Mouse (Mus musculus): ENCODE data around the gene Trmt10b. TPM values are rescaled to one million over a fixed set of nuclear protein-coding genes. Genes with fewer than 3 reads are reported as not detected.

Gene Trmt10b
- 9.6 and 9.9 TPM in 2 replicates for total RNA-seq (2012; rRNA removed)
- 10 to 100 TPM in 1 of 2 experiments, not detected in 1; 19.7 TPM for polyA plus RNA-seq (2012; ENCODE audit: insufficient read depth in 1 of 2, insufficient read length in 2 of 2, low read depth in 1 of 2, low replicate concordance in 2 of 2, missing spikeins in 1 of 2)

- H3K27ac ChIP-seq (ENCODE audit: control insufficient read depth, low read depth, low read length), result no peak within 1 kb of the TSS
- peak within 1 kb of the TSS; percentile 73 for H3K9ac ChIP-seq (ENCODE audit: control insufficient read depth, low read depth, low read length, poor library complexity, severe bottlenecking)
- peak within 1 kb of the TSS; percentile 95 for H3K4me3 ChIP-seq (ENCODE audit: control insufficient read depth in 1 of 2, insufficient read depth in 1 of 2, low read depth in 2 of 2, low read length in 2 of 2)
- no peaks in the 10 kb centered on the region for H3K9me3 ChIP-seq (replicated peaks; ENCODE audit: insufficient read depth, low read length)
- no peaks in the 10 kb centered on the region for H3K27me3 ChIP-seq (ENCODE audit: control insufficient read depth in 1 of 2, insufficient read depth in 2 of 2, low read length in 2 of 2)
- peak; percentile 90 for DNase-seq (ENCODE audit: low read depth, low spot score)
- H3K36me3 ChIP-seq (ENCODE audit: control insufficient read depth in 1 of 2, insufficient read depth in 2 of 2, low read length in 2 of 2), result no peaks in the 10 kb centered on the region; a peak in 1 of 4 replicates
- H3K79me2 ChIP-seq (ENCODE audit: control insufficient read depth, insufficient read depth, low read length, poor library complexity), result no peaks in the 10 kb centered on the region; the same call in 1 of the 2 replicates
- H3K4me1 ChIP-seq (ENCODE audit: control insufficient read depth in 1 of 2, insufficient read depth in 2 of 2, low read length in 2 of 2), result no peaks in the 10 kb centered on the region
- TF ChIP-seq JUND (IDR thresholded peaks at IDR 0.05; ENCODE audit: low read depth, low read length), result no peak
- no peak for TF ChIP-seq TCF12 (IDR thresholded peaks at IDR 0.05; ENCODE audit: low read depth, low read length)
- no peak for TF ChIP-seq SMC3 (IDR thresholded peaks at IDR 0.05; ENCODE audit: low read depth, low read length)
- TF ChIP-seq HCFC1 (IDR thresholded peaks at IDR 0.05; ENCODE audit: low read depth, low read length), result peak; percentile 100
- no peak for TF ChIP-seq UBTF (IDR thresholded peaks at IDR 0.05; ENCODE audit: borderline replicate concordance, insufficient read depth, low read depth, low read length)
- TF ChIP-seq MYC (IDR thresholded peaks at IDR 0.05; ENCODE audit: low read depth, low read length), result peak; percentile 30; the same call in 1 of the 2 replicates
- TF ChIP-seq ZC3H11A (IDR thresholded peaks at IDR 0.05; ENCODE audit: low read depth, low read length), result no peak
- TF ChIP-seq MAZ (IDR thresholded peaks at IDR 0.05; ENCODE audit: low read depth, low read length), result no peak
- TF ChIP-seq USF2 (IDR thresholded peaks at IDR 0.05; ENCODE audit: borderline replicate concordance in 1 of 2, insufficient read depth in 1 of 2, low read depth in 1 of 2, low read length in 2 of 2), result no peak
- TF ChIP-seq ELF1 (IDR thresholded peaks at IDR 0.05; ENCODE audit: low read depth, low read length), result peak; percentile 98
- no peak for TF ChIP-seq POLR2AphosphoS2 (IDR thresholded peaks at IDR 0.05; ENCODE audit: low read length)
- TF ChIP-seq TBP (IDR thresholded peaks at IDR 0.05; ENCODE audit: low read depth, low read length), result peak; percentile 66; the same call in 1 of the 2 replicates
- TF ChIP-seq POLR2AphosphoS5 (IDR thresholded peaks at IDR 0.05; ENCODE audit: borderline replicate concordance, low read depth, low read length), result no peak
- no peak for TF ChIP-seq EP300 (IDR thresholded peaks at IDR 0.05; ENCODE audit: low read depth in 1 of 2, low read length in 2 of 2)
- TF ChIP-seq ZKSCAN1 (IDR thresholded peaks at IDR 0.05; ENCODE audit: low read depth, low read length), result no peak
- no peak for TF ChIP-seq TAL1 (IDR thresholded peaks at IDR 0.05; ENCODE audit: low read length)
- no peak for TF ChIP-seq CHD2 (IDR thresholded peaks at IDR 0.05; ENCODE audit: low read length)
- TF ChIP-seq MXI1 (IDR thresholded peaks at IDR 0.05; ENCODE audit: low read depth, low read length), result 0 out of 2 replicates have a peak, but pooled peaks have one; percentile 32
- TF ChIP-seq CHD1 (IDR thresholded peaks at IDR 0.05; ENCODE audit: low read depth, low read length), result no peak
- TF ChIP-seq NELFE (IDR thresholded peaks at IDR 0.05; ENCODE audit: low read depth, low read length), result peak; percentile 50
- peak; percentile 87 for TF ChIP-seq KAT2A (conservative IDR thresholded peaks at IDR 0.05; ENCODE audit: low read depth, low read length)
- TF ChIP-seq SIN3A (IDR thresholded peaks at IDR 0.05; ENCODE audit: low read length), result peak; percentile 87
- 0 out of 2 replicates have a peak, but pooled peaks have one; percentile 13 for TF ChIP-seq RCOR1 (IDR thresholded peaks at IDR 0.05; ENCODE audit: low read depth, low read length)
- 0 out of 2 replicates have a peak, but pooled peaks have one; percentile 32 for TF ChIP-seq MYB (IDR thresholded peaks at IDR 0.05; ENCODE audit: low read depth, low read length)
- no peak for TF ChIP-seq ETS1 (IDR thresholded peaks at IDR 0.05; ENCODE audit: low read depth, low read length)
- TF ChIP-seq USF1 (IDR thresholded peaks at IDR 0.05; ENCODE audit: low read depth, low read length), result no peak
- TF ChIP-seq MAFK (IDR thresholded peaks at IDR 0.05; ENCODE audit: borderline replicate concordance, low read depth, low read length), result no peak
- TF ChIP-seq GATA1 (IDR thresholded peaks at IDR 0.05; ENCODE audit: low read depth, low read length), result peak; percentile 58
- no peak for TF ChIP-seq MEF2A (IDR thresholded peaks at IDR 0.05; ENCODE audit: extremely low read depth, insufficient replicate concordance, low read depth, low read length, poor library complexity, severe bottlenecking)
- TF ChIP-seq MAX (IDR thresholded peaks at IDR 0.05; ENCODE audit: low read length), result no peak
- no peak for TF ChIP-seq GABPA (IDR thresholded peaks at IDR 0.05; ENCODE audit: low read depth, low read length)
- peak in 1 of 2 experiments; percentile 64; a peak in 2 of 4 replicates for TF ChIP-seq POLR2A (IDR thresholded peaks at IDR 0.05; ENCODE audit: control insufficient read depth in 1 of 2, insufficient read depth in 1 of 2, low read depth in 1 of 2, low read length in 2 of 2, poor library complexity in 1 of 2)
- TF ChIP-seq ZNF384 (IDR thresholded peaks at IDR 0.05; ENCODE audit: low read depth, low read length), result no peak
- TF ChIP-seq E2F4 (IDR thresholded peaks at IDR 0.05; ENCODE audit: borderline replicate concordance, low read depth, low read length), result no peak
- TF ChIP-seq RAD21 (IDR thresholded peaks at IDR 0.05; ENCODE audit: low read depth, low read length), result no peak
Observed at GRCm38 (mm10) chr4:45296662-45297564, at the start of gene Trmt10b. Gene Trmt10b (plus strand): TSS chr4:45297127.

Data from MEL (cell line).